Comparison of ENCODE assay signal across 8 mouse cellular contexts in genomic region chr4:130906296-130906695, GRCm38 (mm10). TPM values are rescaled to one million over a fixed set of nuclear protein-coding genes. Genes with fewer than 3 reads are reported as not detected.
DNase-seq lines count a peak whose midpoint lies in the region; ATAC-seq and TF ChIP-seq lines count a peak whose summit lies in the region.

No protein-coding gene starts in this region.

- H3K4me1 ChIP-seq in embryonic facial prominence, embryonic 13.5 days, result peaks cover 42% of the 10 kb centered on the region
- H3K4me1 ChIP-seq in hindbrain, postnatal 0 days (ENCODE audit: insufficient read depth, low read length), result peaks cover 4% of the 10 kb centered on the region; the same call in 1 of the 2 replicates
- peaks cover 51% of the 10 kb centered on the region for H3K4me1 ChIP-seq in midbrain, embryonic 10.5 days

- H3K36me3 ChIP-seq in embryonic facial prominence, embryonic 13.5 days, result no peaks in the 10 kb centered on the region
- no peaks in the 10 kb centered on the region for H3K36me3 ChIP-seq in hindbrain, postnatal 0 days (ENCODE audit: insufficient read depth, low read length)
- no peaks in the 10 kb centered on the region for H3K36me3 ChIP-seq in midbrain, embryonic 10.5 days

- no peak overlapping the region for H3K27ac ChIP-seq in layer of hippocampus, adult 2 months
- H3K27ac ChIP-seq in embryonic facial prominence, embryonic 13.5 days, result 0 out of 2 replicates have a peak overlapping the region, but pooled peaks have one; percentile 22
- 0 out of 2 replicates have a peak overlapping the region, but pooled peaks have one; percentile 26 for H3K27ac ChIP-seq in hindbrain, postnatal 0 days
- no peak overlapping the region for H3K27ac ChIP-seq in midbrain, embryonic 10.5 days (replicated peaks)

- WGBS in embryonic facial prominence, embryonic 13.5 days, result 41% methylated on average over 8 of the region's 8 CpGs
- WGBS in hindbrain, postnatal 0 days, result 22% methylated on average over 8 of the region's 8 CpGs
- 41% methylated on average over 8 of the region's 8 CpGs for WGBS in midbrain, embryonic 10.5 days

- TF ChIP-seq CTCF in layer of hippocampus, adult 2 months (conservative IDR thresholded peaks at IDR 0.05), result 0 out of 2 replicates have a peak, but pooled peaks have one; percentile 22
- TF ChIP-seq CTCF in hindbrain, postnatal 0 days (IDR thresholded peaks at IDR 0.05; ENCODE audit: low read depth), result no peak

- no peaks in the 10 kb centered on the region for H3K27me3 ChIP-seq in embryonic facial prominence, embryonic 13.5 days
- H3K27me3 ChIP-seq in hindbrain, postnatal 0 days (ENCODE audit: insufficient read depth, low read length), result no peaks in the 10 kb centered on the region
- no peaks in the 10 kb centered on the region for H3K27me3 ChIP-seq in midbrain, embryonic 10.5 days (ENCODE audit: low read depth, poor library complexity, severe bottlenecking)

- no peak; the same call in 1 of the 2 replicates for ATAC-seq in embryonic facial prominence, embryonic 13.5 days (ENCODE audit: insufficient number of reproducible peaks, insufficient read depth, low FRiP score, low TSS enrichment, low read depth)
- peak; percentile 69; the same call in 1 of the 2 replicates for ATAC-seq in hindbrain, postnatal 0 days

- H3K9ac ChIP-seq in embryonic facial prominence, embryonic 13.5 days, result no peak overlapping the region
- no peak overlapping the region for H3K9ac ChIP-seq in hindbrain, postnatal 0 days (replicated peaks; ENCODE audit: low read length)

- no peak overlapping the region for H3K4me2 ChIP-seq in embryonic facial prominence, embryonic 13.5 days
- H3K4me2 ChIP-seq in hindbrain, postnatal 0 days (ENCODE audit: low read depth, low read length), result no peak overlapping the region

- DNase-seq in layer of hippocampus, adult 2 months (ENCODE audit: low spot score in 2 of 2), result peak in 1 of 2 experiments; percentile 25
- no peak for DNase-seq in layer of hippocampus, adult 18-20 months (ENCODE audit: low spot score in 2 of 2)
- peak; percentile 32 for DNase-seq in adrenal gland, adult 8-10 months
- peak; percentile 74 for DNase-seq in hindbrain, postnatal 0 days (ENCODE audit: low spot score)
- DNase-seq in lung, postnatal 36 days, result no peak
- DNase-seq in spleen, adult 18-20 months, result no peak
- DNase-seq in midbrain, embryonic 10.5 days (ENCODE audit: low spot score), result no peak

- H3K9me3 ChIP-seq in embryonic facial prominence, embryonic 13.5 days, result no peaks in the 10 kb centered on the region
- no peaks in the 10 kb centered on the region for H3K9me3 ChIP-seq in hindbrain, postnatal 0 days (ENCODE audit: low read length)
- no peaks in the 10 kb centered on the region for H3K9me3 ChIP-seq in midbrain, embryonic 10.5 days (replicated peaks)

- H3K4me3 ChIP-seq in layer of hippocampus, adult 2 months, result no peak overlapping the region
- H3K4me3 ChIP-seq in embryonic facial prominence, embryonic 13.5 days, result no peak overlapping the region
- no peak overlapping the region for H3K4me3 ChIP-seq in hindbrain, postnatal 0 days (ENCODE audit: low read length)
- H3K4me3 ChIP-seq in midbrain, embryonic 10.5 days, result no peak overlapping the region

RNA-seq across cellular contexts. Expression of gene Laptm5, which starts 6.6 kb away (rescaled TPM):
- total RNA-seq in layer of hippocampus, adult 2 months (2021), result 10 to 100 TPM; 33.9 to 34.0 TPM
- total RNA-seq in layer of hippocampus, adult 18-20 months (2021), result 10 to 100 TPM; 39.2 to 42.9 TPM
- total RNA-seq in adrenal gland, adult 8-10 months (2022), result 10 to 100 TPM; 21.1 to 57.8 (median 37.6) TPM
- 27.9 and 28.6 TPM in 2 replicates for polyA plus RNA-seq in embryonic facial prominence, embryonic 13.5 days (2015; fragmentation: Nextera tagmentation; extraction: Ambion mirVana)
- 42.8 and 71.4 TPM in 2 replicates for total RNA-seq in hindbrain, postnatal 0 days (2014; rRNA removed)
- 40.8 and 43.1 TPM in 2 replicates for polyA plus RNA-seq in hindbrain, postnatal 0 days (2015; fragmentation: Nextera tagmentation; extraction: Ambion mirVana)
- polyA plus RNA-seq in midbrain, embryonic 10.5 days (2016; fragmentation: Nextera tagmentation; extraction: Ambion mirVana), result 16.7 and 22.9 TPM in 2 replicates

RNA-seq across cellular contexts. Expression of gene Matn1, which starts 37.9 kb away (rescaled TPM):
- total RNA-seq in layer of hippocampus, adult 2 months (2021), result under 1 TPM; 0.41 to 0.64 TPM
- total RNA-seq in layer of hippocampus, adult 18-20 months (2021), result under 1 TPM; 0.33 to 0.72 TPM
- not detected for total RNA-seq in adrenal gland, adult 8-10 months (2022)
- 28.7 and 31.4 TPM in 2 replicates for polyA plus RNA-seq in embryonic facial prominence, embryonic 13.5 days (2015; fragmentation: Nextera tagmentation; extraction: Ambion mirVana)
- 0.26 and 0.90 TPM in 2 replicates for total RNA-seq in hindbrain, postnatal 0 days (2014; rRNA removed)
- polyA plus RNA-seq in hindbrain, postnatal 0 days (2015; fragmentation: Nextera tagmentation; extraction: Ambion mirVana), result 0.71 and 1.2 TPM in 2 replicates
- not detected in 2 replicates for polyA plus RNA-seq in midbrain, embryonic 10.5 days (2016; fragmentation: Nextera tagmentation; extraction: Ambion mirVana)

Comparison
In these comparisons a context has a peak if more than half of its experiments do, and no peak if none do; other contexts are left out.
1. DNase-seq: peak in adrenal gland, adult 8-10 months (single experiment) and hindbrain, postnatal 0 days (single experiment); none in layer of hippocampus, adult 18-20 months (0 of 2), lung, postnatal 36 days (single experiment), spleen, adult 18-20 months (0 of 2) and midbrain, embryonic 10.5 days (single experiment).
2. H3K27ac ChIP-seq: peak in embryonic facial prominence, embryonic 13.5 days (single experiment) and hindbrain, postnatal 0 days (single experiment); none in layer of hippocampus, adult 2 months (single experiment) and midbrain, embryonic 10.5 days (single experiment).